Mouse (Mus musculus): ENCODE measurements around the gene Sft2d2. TPM values are rescaled to one million over a fixed set of nuclear protein-coding genes. Genes with fewer than 3 reads are reported as not detected.

Gene Sft2d2
- polyA plus RNA-seq, 1 experiment from 2014 or later, result 24.3 TPM

- Histone ChIP-seq H3K9ac (ENCODE audit: low read depth, low read length) (no peak overlapping the region), H3K4me3 (ENCODE audit: low read depth, low read length) (no peak overlapping the region), H3K36me3 (ENCODE audit: control insufficient read depth, insufficient read depth) (peaks cover 18% of the 10 kb centered on the region), H3K4me2 (replicated peaks; ENCODE audit: low read depth) (peak overlapping the region; percentile 13; the same call in 1 of the 2 replicates), H3K27ac (ENCODE audit: low read depth, low read length) (peak overlapping the region; percentile 68), H3K9me3 (ENCODE audit: control insufficient read depth) (no peaks in the 10 kb centered on the region), H3K27me3 (replicated peaks; ENCODE audit: control insufficient read depth, insufficient read depth, low read length) (no peaks in the 10 kb centered on the region), H3K4me1 (replicated peaks; ENCODE audit: control insufficient read depth, insufficient read depth, low read length) (no peaks in the 10 kb centered on the region)
- no peak for TF ChIP-seq CTCF (IDR thresholded peaks at IDR 0.05; ENCODE audit: low read depth)
- ATAC-seq, result peak; percentile 60; the same call in 1 of the 2 replicates
- 54% methylated on average over 9 of the region's 9 CpGs for WGBS
Measured at GRCm38 (mm10) chr1:165229577-165229976, 35.3 kb upstream of the Sft2d2 start.

- H3K27me3 ChIP-seq (replicated peaks; ENCODE audit: control insufficient read depth, insufficient read depth, low read length), result no peaks in the 10 kb centered on the region
- TF ChIP-seq CTCF (IDR thresholded peaks at IDR 0.05; ENCODE audit: low read depth), result no peak
- ATAC-seq, result no peak
- H3K4me2 ChIP-seq (replicated peaks; ENCODE audit: low read depth), result no peak overlapping the region
- no peaks in the 10 kb centered on the region for H3K9me3 ChIP-seq (ENCODE audit: control insufficient read depth)
- no peaks in the 10 kb centered on the region for H3K4me1 ChIP-seq (replicated peaks; ENCODE audit: control insufficient read depth, insufficient read depth, low read length)
- H3K27ac ChIP-seq (ENCODE audit: low read depth, low read length), result no peak overlapping the region
- peaks cover 72% of the 10 kb centered on the region for H3K36me3 ChIP-seq (ENCODE audit: control insufficient read depth, insufficient read depth)
- no peak overlapping the region for H3K4me3 ChIP-seq (ENCODE audit: low read depth, low read length)
- no peak overlapping the region for H3K9ac ChIP-seq (ENCODE audit: low read depth, low read length)
- WGBS, result 51% methylated on average over 2 of the region's 2 CpGs
Measured at GRCm38 (mm10) chr1:165217023-165217589, 22.9 kb upstream of the Sft2d2 start.

GRCm38 (mm10) chr1:165215831-165216230 is 21.6 kb upstream of the Sft2d2 start:
- H3K4me2 ChIP-seq (replicated peaks; ENCODE audit: low read depth), result no peak overlapping the region
- no peak for TF ChIP-seq CTCF (IDR thresholded peaks at IDR 0.05; ENCODE audit: low read depth)
- no peak overlapping the region for H3K4me3 ChIP-seq (ENCODE audit: low read depth, low read length)
- no peaks in the 10 kb centered on the region for H3K4me1 ChIP-seq (replicated peaks; ENCODE audit: control insufficient read depth, insufficient read depth, low read length)
- WGBS, result 72% methylated on average over 7 of the region's 7 CpGs
- H3K27ac ChIP-seq (ENCODE audit: low read depth, low read length), result no peak overlapping the region
- H3K27me3 ChIP-seq (replicated peaks; ENCODE audit: control insufficient read depth, insufficient read depth, low read length), result no peaks in the 10 kb centered on the region
- no peak for ATAC-seq
- H3K36me3 ChIP-seq (ENCODE audit: control insufficient read depth, insufficient read depth), result peaks cover 60% of the 10 kb centered on the region
- no peaks in the 10 kb centered on the region for H3K9me3 ChIP-seq (ENCODE audit: control insufficient read depth)
- no peak overlapping the region for H3K9ac ChIP-seq (ENCODE audit: low read depth, low read length)

DNA sequence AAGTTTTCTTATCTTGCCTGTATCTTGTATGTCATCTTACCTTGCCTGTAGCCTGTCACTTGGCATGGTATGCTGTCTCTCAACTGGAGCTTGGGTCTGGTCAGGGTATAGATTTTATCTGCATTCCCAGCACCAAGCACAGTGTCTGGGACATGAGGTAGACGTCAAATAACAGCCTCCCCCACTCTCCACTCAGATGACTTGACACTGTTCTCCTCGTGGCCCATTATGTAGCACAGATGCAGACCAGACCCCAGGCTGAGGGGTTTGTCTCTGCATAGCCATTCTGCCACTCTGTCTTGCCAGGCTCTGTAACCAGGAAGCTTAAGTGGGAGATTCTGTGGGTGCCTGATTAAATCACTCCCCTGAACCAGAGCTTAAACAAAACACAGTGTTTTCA is 11.4 kb upstream of the Sft2d2 start:
- no peak for TF ChIP-seq CTCF (IDR thresholded peaks at IDR 0.05; ENCODE audit: low read depth)
- H3K4me3 ChIP-seq (ENCODE audit: low read depth, low read length), result no peak overlapping the region
- H3K36me3 ChIP-seq (ENCODE audit: control insufficient read depth, insufficient read depth), result no peaks in the 10 kb centered on the region
- H3K4me2 ChIP-seq (replicated peaks; ENCODE audit: low read depth), result no peak overlapping the region
- no peaks in the 10 kb centered on the region for H3K27me3 ChIP-seq (replicated peaks; ENCODE audit: control insufficient read depth, insufficient read depth, low read length)
- H3K4me1 ChIP-seq (replicated peaks; ENCODE audit: control insufficient read depth, insufficient read depth, low read length), result no peaks in the 10 kb centered on the region
- H3K9me3 ChIP-seq (ENCODE audit: control insufficient read depth), result no peaks in the 10 kb centered on the region
- H3K27ac ChIP-seq (ENCODE audit: low read depth, low read length), result no peak overlapping the region
- ATAC-seq, result no peak
- no peak overlapping the region for H3K9ac ChIP-seq (ENCODE audit: low read depth, low read length)
- WGBS, result 34% methylated on average over 2 of the region's 2 CpGs

- Histone ChIP-seq H3K4me1 (replicated peaks; ENCODE audit: control insufficient read depth, insufficient read depth, low read length) (0 out of 2 replicates have a peak, but pooled peaks cover 6% of the 10 kb centered on the region), H3K36me3 (ENCODE audit: control insufficient read depth, insufficient read depth) (no peaks in the 10 kb centered on the region), H3K4me3 (ENCODE audit: low read depth, low read length) (no peak overlapping the region), H3K4me2 (replicated peaks; ENCODE audit: low read depth) (no peak overlapping the region), H3K9ac (ENCODE audit: low read depth, low read length) (no peak overlapping the region), H3K9me3 (ENCODE audit: control insufficient read depth) (no peaks in the 10 kb centered on the region), H3K27me3 (replicated peaks; ENCODE audit: control insufficient read depth, insufficient read depth, low read length) (no peaks in the 10 kb centered on the region), H3K27ac (ENCODE audit: low read depth, low read length) (no peak overlapping the region)
- WGBS, result 59% methylated on average over 2 of the region's 2 CpGs
- ATAC-seq, result no peak
- no peak for TF ChIP-seq CTCF (IDR thresholded peaks at IDR 0.05; ENCODE audit: low read depth)
Measured at GRCm38 (mm10) chr1:165203488-165204035, 9.3 kb upstream of the Sft2d2 start.

- H3K9me3 ChIP-seq (ENCODE audit: control insufficient read depth), result no peaks in the 10 kb centered on the region
- H3K27ac ChIP-seq (ENCODE audit: low read depth, low read length), result no peak overlapping the region
- H3K9ac ChIP-seq (ENCODE audit: low read depth, low read length), result no peak overlapping the region
- H3K4me1 ChIP-seq (replicated peaks; ENCODE audit: control insufficient read depth, insufficient read depth, low read length), result peaks cover 10% of the 10 kb centered on the region; the same call in 1 of the 2 replicates
- ATAC-seq, result no peak
- WGBS, result 75% methylated on average over 4 of the region's 4 CpGs
- no peaks in the 10 kb centered on the region for H3K36me3 ChIP-seq (ENCODE audit: control insufficient read depth, insufficient read depth)
- no peak for TF ChIP-seq CTCF (IDR thresholded peaks at IDR 0.05; ENCODE audit: low read depth)
- no peaks in the 10 kb centered on the region for H3K27me3 ChIP-seq (replicated peaks; ENCODE audit: control insufficient read depth, insufficient read depth, low read length)
- no peak overlapping the region for H3K4me2 ChIP-seq (replicated peaks; ENCODE audit: low read depth)
- no peak overlapping the region for H3K4me3 ChIP-seq (ENCODE audit: low read depth, low read length)
Measured at GRCm38 (mm10) chr1:165201445-165202012, 7.3 kb upstream of the Sft2d2 start.
